Mouse (Mus musculus) G1E (cell line): ENCODE data around the gene Grm6.

Experiments
- CTCF ChIP-seq: IDR thresholded peaks from 2 replicates; pipeline ENCODE4 v1.5.1; 2012; ENCODE audit warnings: low read depth, low read length, inconsistent platforms, mixed read lengths
- TAL1 ChIP-seq: conservative IDR thresholded peaks from 2 replicates; pipeline ENCODE4 v1.6.1; 2012; ENCODE audit warnings: low read depth, low read length, inconsistent platforms, mixed read lengths

DNA sequence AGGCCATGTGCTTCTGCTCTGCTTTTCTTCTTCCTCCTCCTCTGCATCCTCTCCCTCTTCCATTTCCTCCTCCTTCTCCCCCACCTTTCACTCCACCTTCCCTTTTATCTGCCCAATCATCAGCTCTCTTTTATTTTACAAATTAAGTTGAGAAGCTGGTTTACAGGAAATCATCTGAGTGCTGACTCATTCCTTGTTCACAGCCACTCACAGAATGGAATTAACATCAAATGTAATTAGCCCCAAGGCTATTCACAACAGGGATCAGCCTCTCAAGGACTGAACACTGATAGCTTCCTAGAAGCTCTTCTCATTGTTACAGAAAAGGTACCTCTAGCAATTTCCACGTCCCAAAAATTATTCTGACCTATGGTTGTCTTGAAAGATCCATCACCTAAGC lies 46.9 kb downstream of the Grm6 start:
- TF ChIP-seq CTCF, result no peak
- TF ChIP-seq TAL1, result no peak
